Mouse (Mus musculus) embryonic facial prominence, embryonic 11.5 days (tissue): ENCODE measurements around the gene Atp6v1c2. TPM values are rescaled to one million over a fixed set of nuclear protein-coding genes. Genes with fewer than 3 reads are reported as not detected.

ENCODE experiments used
- ATAC-seq: fragments of 200-750 bp; cut with Nextera tagmentation; replicated peaks from 2 replicates; pipeline ENCODE4 v1.8.0; 2017; ENCODE audit warnings: low read depth; ENCODE audit not compliant: insufficient number of reproducible peaks, low FRiP score, low TSS enrichment
- DNase-seq: peaks from one replicate; pipeline ENCODE4 v3.0.0-alpha.2; 2015; ENCODE audit warnings: low spot score
- H3K27ac ChIP-seq: fragments of 300-500 bp; sonication (generic); replicated peaks from 2 replicates; pipeline ENCODE4 v1.5.1; 2014; ENCODE audit warnings: mild to moderate bottlenecking, low read depth, low read length, control low read depth
- H3K27me3 ChIP-seq: fragments of 300-500 bp; sonication (generic); 2 replicates; pipeline ENCODE4 v1.6.1; 2014; ENCODE audit warnings: mild to moderate bottlenecking, low read length, moderate library complexity, mixed read lengths; ENCODE audit not compliant: control insufficient read depth, insufficient read depth
- H3K36me3 ChIP-seq: fragments of 300-500 bp; sonication (generic); replicated peaks from 2 replicates; pipeline ENCODE4 v1.6.1; 2014; ENCODE audit warnings: low read depth, mild to moderate bottlenecking, low read length, moderate library complexity, mixed read lengths; ENCODE audit not compliant: control insufficient read depth, insufficient read depth
- H3K4me1 ChIP-seq: fragments of 300-500 bp; sonication (generic); 2 replicates; pipeline ENCODE4 v1.6.1; 2014; ENCODE audit warnings: low read length, mixed read lengths; ENCODE audit not compliant: control insufficient read depth, insufficient read depth
- H3K4me2 ChIP-seq: fragments of 300-500 bp; sonication (generic); 2 replicates; pipeline ENCODE4 v1.6.1; 2014; ENCODE audit warnings: low read depth, mild to moderate bottlenecking, control low read depth, low read length, moderate library complexity
- H3K4me3 ChIP-seq: fragments of 300-500 bp; sonication (generic); 2 replicates; pipeline ENCODE4 v1.5.1; 2014; ENCODE audit warnings: low read depth, low read length, control low read depth
- H3K9ac ChIP-seq: fragments of 300-500 bp; sonication (generic); replicated peaks from 2 replicates; pipeline ENCODE4 v1.6.1; 2014; ENCODE audit warnings: mild to moderate bottlenecking, control low read depth, low read length
- H3K9me3 ChIP-seq: fragments of 300-500 bp; sonication (generic); replicated peaks from 2 replicates; pipeline ENCODE4 v1.6.1; 2016; ENCODE audit warnings: mild to moderate bottlenecking, low read length, inconsistent platforms, mixed read lengths; ENCODE audit not compliant: control insufficient read depth
- WGBS: fragments of 180-500 bp; shearing (Covaris S2); extraction: QIAGEN DNeasy Blood & Tissue Kit; methylation state at CpG from one replicate; pipeline ENCODE4 v1.1.7; 2014; 5-methylcytosine and 5-hydroxymethylcytosine counted together
- polyA plus RNA-seq: library from polyadenylated mRNA; unstranded; fragments of >200 nt; fragmentation: Nextera tagmentation; extraction: Ambion mirVana; gene quantifications from 2 replicates; pipeline ENCODE4 v1.2.1, GENCODE M21; 2014

The Atp6v1c2 gene
- polyA plus RNA-seq, 1 experiment from 2014 or later, result 0.49 TPM

DNA sequence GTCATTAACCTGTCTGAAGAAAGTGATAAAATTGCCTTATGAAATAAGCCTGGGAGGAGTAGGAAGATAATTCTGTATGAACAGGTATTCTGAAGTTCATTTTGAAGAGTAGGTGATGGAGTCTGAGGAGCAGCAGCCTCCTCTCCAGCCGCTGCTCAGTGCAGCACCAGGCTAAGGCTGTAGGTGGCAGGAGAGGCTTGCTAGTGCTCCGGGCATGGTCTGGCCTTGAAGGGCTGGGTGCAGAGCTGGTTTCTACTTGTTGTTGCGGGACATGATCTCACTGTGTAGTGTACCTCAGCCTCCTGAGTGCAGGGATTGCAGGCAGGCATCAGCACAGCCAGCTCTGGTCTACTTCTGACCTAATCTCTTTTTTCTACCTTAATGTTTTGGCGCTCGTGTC is 37.8 kb upstream of the Atp6v1c2 start:
- H3K36me3 ChIP-seq, result peaks cover 7% of the 10 kb centered on the region

GRCm38 (mm10) chr12:17362316-17362715 is 33.2 kb upstream of the Atp6v1c2 start:
- Histone ChIP-seq H3K4me2 (no peak overlapping the region), H3K27me3 (no peaks in the 10 kb centered on the region), H3K36me3 (peaks cover 13% of the 10 kb centered on the region), H3K27ac (no peak overlapping the region), H3K9ac (no peak overlapping the region), H3K9me3 (no peaks in the 10 kb centered on the region), H3K4me1 (no peaks in the 10 kb centered on the region), H3K4me3 (no peak overlapping the region)
- 90% methylated on average over 5 of the region's 5 CpGs for WGBS
- DNase-seq, result no peak
- no peak for ATAC-seq

More for the DNA sequence above, 37.8 kb upstream of the Atp6v1c2 start:
- H3K27me3 ChIP-seq, result no peaks in the 10 kb centered on the region
- H3K9me3 ChIP-seq, result no peaks in the 10 kb centered on the region
- H3K4me3 ChIP-seq, result no peak overlapping the region
- no peaks in the 10 kb centered on the region for H3K4me1 ChIP-seq
- peak; percentile 35 for DNase-seq
- no peak overlapping the region for H3K9ac ChIP-seq
- 74% methylated on average over 5 of the region's 5 CpGs for WGBS
- no peak overlapping the region for H3K4me2 ChIP-seq
- ATAC-seq, result 0 out of 2 replicates have a peak, but pooled peaks have one; percentile 48
- no peak overlapping the region for H3K27ac ChIP-seq

GRCm38 (mm10) chr12:17360650-17361049 is 31.5 kb upstream of the Atp6v1c2 start:
- DNase-seq (peak; percentile 57), ATAC-seq (peak; percentile 73)
- H3K36me3 ChIP-seq, result peaks cover 13% of the 10 kb centered on the region
- H3K27ac ChIP-seq, result 0 out of 2 replicates have a peak overlapping the region, but pooled peaks have one; percentile 9
- H3K4me3 ChIP-seq, result no peak overlapping the region
- H3K4me2 ChIP-seq, result no peak overlapping the region
- H3K9me3 ChIP-seq, result no peaks in the 10 kb centered on the region
- H3K9ac ChIP-seq, result no peak overlapping the region
- no peaks in the 10 kb centered on the region for H3K27me3 ChIP-seq
- no peaks in the 10 kb centered on the region for H3K4me1 ChIP-seq
- WGBS, result 38% methylated on average over 4 of the region's 4 CpGs

- H3K4me1 ChIP-seq, result no peaks in the 10 kb centered on the region
- no peak overlapping the region for H3K4me2 ChIP-seq
- H3K27me3 ChIP-seq, result no peaks in the 10 kb centered on the region
- 57% methylated on average over 9 of the region's 9 CpGs for WGBS
- DNase-seq (peak; percentile 1), ATAC-seq (no peak)
- H3K36me3 ChIP-seq, result peaks cover 13% of the 10 kb centered on the region
- peak overlapping the region; percentile 28; the same call in 1 of the 2 replicates for H3K9ac ChIP-seq
- H3K9me3 ChIP-seq, result no peaks in the 10 kb centered on the region
- H3K4me3 ChIP-seq, result no peak overlapping the region
- no peak overlapping the region for H3K27ac ChIP-seq
Measured at GRCm38 (mm10) chr12:17360104-17360503, 30.9 kb upstream of the Atp6v1c2 start.

GRCm38 (mm10) chr12:17358981-17359380 is 29.8 kb upstream of the Atp6v1c2 start:
- ATAC-seq, result no peak
- Histone ChIP-seq H3K4me3 (no peak overlapping the region), H3K36me3 (peaks cover 15% of the 10 kb centered on the region), H3K9ac (no peak overlapping the region), H3K4me1 (no peaks in the 10 kb centered on the region), H3K9me3 (no peaks in the 10 kb centered on the region), H3K27me3 (no peaks in the 10 kb centered on the region), H3K27ac (no peak overlapping the region), H3K4me2 (no peak overlapping the region)
- peak; percentile 11 for DNase-seq
- WGBS, result 86% methylated on average over 9 of the region's 9 CpGs

DNA sequence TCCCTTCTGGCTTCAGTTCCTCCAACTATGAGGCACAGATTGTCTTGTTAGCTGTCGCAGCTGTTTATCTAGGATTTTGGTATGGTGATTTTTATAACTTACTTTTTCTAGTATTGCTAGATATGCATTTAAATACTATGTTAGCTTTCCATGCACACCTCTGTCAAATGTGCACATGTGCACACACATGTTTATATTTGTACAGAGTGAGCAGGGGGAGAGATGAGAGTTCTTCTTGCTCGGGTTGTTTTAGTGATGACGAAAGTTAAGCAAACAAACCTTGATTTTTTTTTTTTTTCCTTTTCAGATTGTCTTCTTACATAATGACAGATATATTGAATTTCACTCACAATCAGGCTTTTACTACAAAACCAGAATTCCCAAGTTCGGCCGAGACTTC is 28.6 kb upstream of the Atp6v1c2 start:
- WGBS, result 89% methylated on average over 5 of the region's 5 CpGs
- Histone ChIP-seq H3K27me3 (no peaks in the 10 kb centered on the region), H3K9me3 (no peaks in the 10 kb centered on the region), H3K4me3 (no peak overlapping the region), H3K9ac (no peak overlapping the region), H3K4me1 (no peaks in the 10 kb centered on the region), H3K36me3 (peaks cover 17% of the 10 kb centered on the region), H3K4me2 (no peak overlapping the region), H3K27ac (no peak overlapping the region)
- no peak for ATAC-seq
- DNase-seq, result no peak

DNA sequence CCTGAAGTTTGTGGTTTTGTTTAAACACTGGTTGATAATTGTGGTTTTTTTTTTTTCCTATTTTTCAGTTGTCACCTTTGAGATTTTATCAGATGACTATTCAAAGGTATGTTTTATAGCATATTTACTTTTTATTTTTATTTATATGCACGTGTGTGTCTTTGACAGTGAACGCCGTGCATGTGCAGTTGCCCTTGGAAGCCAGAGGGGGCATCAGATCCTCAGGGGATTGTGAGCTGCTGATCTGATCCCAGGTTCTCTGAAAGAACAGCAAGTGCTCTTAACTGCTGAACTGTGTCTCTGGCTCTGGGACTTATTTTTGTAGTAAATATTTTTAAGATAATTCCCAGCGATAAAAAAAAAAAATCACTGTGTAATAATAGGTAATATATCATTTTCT is 27.7 kb upstream of the Atp6v1c2 start:
- Histone ChIP-seq H3K9me3 (no peaks in the 10 kb centered on the region), H3K27me3 (no peaks in the 10 kb centered on the region), H3K4me3 (no peak overlapping the region), H3K9ac (no peak overlapping the region), H3K36me3 (peaks cover 17% of the 10 kb centered on the region), H3K27ac (no peak overlapping the region), H3K4me1 (no peaks in the 10 kb centered on the region), H3K4me2 (no peak overlapping the region)
- WGBS, result 88% methylated on average over 4 of the region's 4 CpGs
- no peak for ATAC-seq
- peak; percentile 29 for DNase-seq

DNA sequence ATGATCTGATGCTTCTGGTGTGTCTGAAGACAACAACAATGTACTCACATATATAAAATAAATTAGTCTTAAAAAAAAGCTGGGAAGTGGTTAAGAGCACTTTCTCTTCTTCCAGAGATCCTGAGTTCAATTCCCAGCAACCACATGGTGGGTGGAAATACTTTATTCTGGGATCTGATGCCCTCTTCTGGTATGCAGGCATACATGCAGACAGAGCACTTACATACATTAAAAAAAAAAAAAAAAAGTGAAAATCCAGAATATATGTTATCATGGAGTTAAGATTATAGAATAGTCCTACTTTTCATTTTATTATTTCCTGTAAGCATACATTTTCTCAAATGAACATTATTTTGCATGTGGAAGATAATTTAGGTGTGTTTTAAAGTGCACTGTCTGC is 20.9 kb upstream of the Atp6v1c2 start:
- DNase-seq, result no peak
- no peaks in the 10 kb centered on the region for H3K9me3 ChIP-seq

More for the DNA sequence above, 20.9 kb upstream of the Atp6v1c2 start:
- Histone ChIP-seq H3K9ac (no peak overlapping the region), H3K27ac (no peak overlapping the region), H3K36me3 (peaks cover 7% of the 10 kb centered on the region; the same call in 1 of the 2 replicates), H3K4me2 (no peak overlapping the region), H3K27me3 (no peaks in the 10 kb centered on the region), H3K4me3 (no peak overlapping the region), H3K4me1 (no peaks in the 10 kb centered on the region)
- no peak for ATAC-seq
